In the genomic region with DNA sequence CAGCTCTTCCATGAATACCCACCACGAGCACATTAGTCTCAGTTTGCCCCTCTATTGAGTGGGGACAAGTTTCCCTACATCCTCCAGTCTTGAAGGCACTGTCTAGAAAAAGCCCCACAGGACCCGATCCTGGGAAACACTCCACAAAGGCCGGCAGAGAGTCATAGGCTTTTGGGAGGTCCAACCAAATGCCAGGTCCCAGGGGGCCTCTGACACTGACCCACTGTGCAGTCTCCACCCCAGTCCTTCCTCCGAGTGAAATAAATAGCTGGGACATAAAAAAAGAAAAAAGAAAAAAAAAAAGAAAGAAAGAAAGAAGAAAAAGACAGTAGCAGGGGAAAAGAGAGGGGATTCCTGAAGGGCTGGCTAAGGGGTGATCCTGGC, we compare ENCODE assay signal across 8 mouse cellular contexts. TPM values are rescaled to one million over a fixed set of nuclear protein-coding genes. Genes with fewer than 3 reads are reported as not detected.
DNase-seq lines count a peak whose midpoint lies in the region; ATAC-seq and TF ChIP-seq lines count a peak whose summit lies in the region.

No protein-coding gene starts in this region.

- no peak for TF ChIP-seq CTCF in spleen, adult 2 months (IDR thresholded peaks at IDR 0.05; ENCODE audit: extremely low read depth, insufficient read depth, insufficient read length, insufficient replicate concordance)
- TF ChIP-seq CTCF in stomach, postnatal 0 days (IDR thresholded peaks at IDR 0.05; ENCODE audit: low read depth) = no peak

- TF ChIP-seq EP300 in stomach, postnatal 0 days (optimal IDR thresholded peaks at IDR 0.05) = no peak

- no peak for TF ChIP-seq POLR2A in spleen, adult 2 months (IDR thresholded peaks at IDR 0.05; ENCODE audit: low read depth, low read length)

- no peaks in the 10 kb centered on the region for H3K27me3 ChIP-seq in spleen, adult 2 months (ENCODE audit: control insufficient read depth, insufficient read depth, low read length)
- no peaks in the 10 kb centered on the region for H3K27me3 ChIP-seq in hindbrain, embryonic 11.5 days (ENCODE audit: control insufficient read depth, insufficient read depth, low read length)
- H3K27me3 ChIP-seq in limb, embryonic 15.5 days = 0 out of 2 replicates have a peak, but pooled peaks cover 7% of the 10 kb centered on the region
- no peaks in the 10 kb centered on the region for H3K27me3 ChIP-seq in stomach, postnatal 0 days (ENCODE audit: control insufficient read depth, insufficient read depth, low read length)

- H3K27ac ChIP-seq in spleen, adult 2 months (ENCODE audit: insufficient read depth, low read length) = peak overlapping the region; percentile 69; the same call in 1 of the 2 replicates
- H3K27ac ChIP-seq in hindbrain, embryonic 11.5 days (ENCODE audit: low read depth, low read length) = no peak overlapping the region
- H3K27ac ChIP-seq in limb, embryonic 15.5 days = no peak overlapping the region
- peak overlapping the region; percentile 67 for H3K27ac ChIP-seq in stomach, postnatal 0 days (replicated peaks)

- WGBS in spleen, adult 2 months = 13% methylated on average over 4 of the region's 4 CpGs
- 10% methylated on average over 4 of the region's 4 CpGs for WGBS in hindbrain, embryonic 11.5 days
- 41% methylated on average over 4 of the region's 4 CpGs for WGBS in limb, embryonic 15.5 days
- WGBS in stomach, postnatal 0 days = 50% methylated on average over 4 of the region's 4 CpGs

- H3K4me3 ChIP-seq in spleen, adult 2 months (ENCODE audit: extremely low read depth, insufficient read depth, insufficient read length) = peak overlapping the region; percentile 65
- H3K4me3 ChIP-seq in hindbrain, embryonic 11.5 days (ENCODE audit: low read depth, low read length) = peak overlapping the region; percentile 52
- H3K4me3 ChIP-seq in limb, embryonic 15.5 days = peak overlapping the region; percentile 60
- peak overlapping the region; percentile 57 for H3K4me3 ChIP-seq in stomach, postnatal 0 days (ENCODE audit: low read depth, low read length)

- no peak for DNase-seq in spleen, adult 2 months (ENCODE audit: low read depth in 1 of 2, low spot score in 2 of 2)
- DNase-seq in spleen, adult 12 weeks (ENCODE audit: low spot score) = no peak
- no peak for DNase-seq in hindbrain, embryonic 11.5 days (ENCODE audit: low spot score)
- DNase-seq in stomach, postnatal 0 days (ENCODE audit: low spot score) = no peak
- DNase-seq in right cerebral cortex, postnatal 4 days = no peak
- no peak for DNase-seq in cerebellum, adult 11-12 months
- DNase-seq in yolk sac, embryonic 10.5 days (ENCODE audit: low spot score) = no peak

- H3K36me3 ChIP-seq in spleen, adult 2 months (ENCODE audit: control insufficient read depth, insufficient read depth, low read length) = no peaks in the 10 kb centered on the region
- no peaks in the 10 kb centered on the region for H3K36me3 ChIP-seq in hindbrain, embryonic 11.5 days (ENCODE audit: control insufficient read depth, insufficient read depth, low read length)
- H3K36me3 ChIP-seq in limb, embryonic 15.5 days = no peaks in the 10 kb centered on the region
- no peaks in the 10 kb centered on the region for H3K36me3 ChIP-seq in stomach, postnatal 0 days (ENCODE audit: control insufficient read depth, insufficient read depth, low read length)

- no peak for ATAC-seq in hindbrain, embryonic 11.5 days (ENCODE audit: low FRiP score)
- ATAC-seq in limb, embryonic 15.5 days (ENCODE audit: insufficient number of reproducible peaks, low FRiP score, low TSS enrichment, low read depth) = no peak
- ATAC-seq in stomach, postnatal 0 days (ENCODE audit: low FRiP score, low TSS enrichment) = no peak

- H3K9ac ChIP-seq in hindbrain, embryonic 11.5 days (ENCODE audit: low read depth, low read length) = peak overlapping the region; percentile 74
- H3K9ac ChIP-seq in limb, embryonic 15.5 days = 0 out of 2 replicates have a peak overlapping the region, but pooled peaks have one; percentile 65
- H3K9ac ChIP-seq in stomach, postnatal 0 days (ENCODE audit: low read length) = peak overlapping the region; percentile 70

- H3K4me1 ChIP-seq in spleen, adult 2 months (ENCODE audit: control insufficient read depth, insufficient read depth, insufficient read length) = peaks cover 29% of the 10 kb centered on the region; the same call in 1 of the 2 replicates
- peaks cover 20% of the 10 kb centered on the region for H3K4me1 ChIP-seq in hindbrain, embryonic 11.5 days (replicated peaks; ENCODE audit: control insufficient read depth, insufficient read depth, low read length)
- peaks cover 46% of the 10 kb centered on the region for H3K4me1 ChIP-seq in limb, embryonic 15.5 days
- H3K4me1 ChIP-seq in stomach, postnatal 0 days (replicated peaks; ENCODE audit: control insufficient read depth, insufficient read depth) = peaks cover 11% of the 10 kb centered on the region

- peak overlapping the region; percentile 96 for H3K4me2 ChIP-seq in hindbrain, embryonic 11.5 days (replicated peaks; ENCODE audit: low read depth, low read length)
- H3K4me2 ChIP-seq in limb, embryonic 15.5 days = peak overlapping the region; percentile 93
- H3K4me2 ChIP-seq in stomach, postnatal 0 days (replicated peaks; ENCODE audit: low read depth) = peak overlapping the region; percentile 89

- H3K9me3 ChIP-seq in hindbrain, embryonic 11.5 days (ENCODE audit: control insufficient read depth, low read length) = no peaks in the 10 kb centered on the region
- H3K9me3 ChIP-seq in limb, embryonic 15.5 days = no peaks in the 10 kb centered on the region
- no peaks in the 10 kb centered on the region for H3K9me3 ChIP-seq in stomach, postnatal 0 days (ENCODE audit: control insufficient read depth, low read length)

RNA-seq across cellular contexts. Expression of a gene that starts 0.8 kb away (rescaled TPM):
- polyA plus RNA-seq in spleen, adult 2 months (2012; rRNA removed) = 25.7 and 28.4 TPM in 2 replicates
- polyA plus RNA-seq in hindbrain, embryonic 11.5 days (2014; fragmentation: Nextera tagmentation; extraction: Ambion mirVana) = 19.2 and 22.7 TPM in 2 replicates
- 39.1 and 41.0 TPM in 2 replicates for polyA plus RNA-seq in limb, embryonic 15.5 days (2015; fragmentation: Nextera tagmentation; extraction: Ambion mirVana)
- polyA plus RNA-seq in stomach, postnatal 0 days (2015; fragmentation: Nextera tagmentation; extraction: Ambion mirVana) = 48.7 and 51.3 TPM in 2 replicates

RNA-seq across cellular contexts. Expression of a gene that starts 52.2 kb away (rescaled TPM):
- polyA plus RNA-seq in spleen, adult 2 months (2012; rRNA removed) = 322 and 566 TPM in 2 replicates
- polyA plus RNA-seq in hindbrain, embryonic 11.5 days (2014; fragmentation: Nextera tagmentation; extraction: Ambion mirVana) = 430 and 463 TPM in 2 replicates
- 655 and 680 TPM in 2 replicates for polyA plus RNA-seq in limb, embryonic 15.5 days (2015; fragmentation: Nextera tagmentation; extraction: Ambion mirVana)
- polyA plus RNA-seq in stomach, postnatal 0 days (2015; fragmentation: Nextera tagmentation; extraction: Ambion mirVana) = 231 and 235 TPM in 2 replicates

RNA-seq across cellular contexts. Expression of a gene that starts 52.5 kb away (rescaled TPM):
- 14.6 and 17.8 TPM in 2 replicates for polyA plus RNA-seq in spleen, adult 2 months (2012; rRNA removed)
- polyA plus RNA-seq in hindbrain, embryonic 11.5 days (2014; fragmentation: Nextera tagmentation; extraction: Ambion mirVana) = 17.3 and 18.2 TPM in 2 replicates
- 23.1 and 26.1 TPM in 2 replicates for polyA plus RNA-seq in limb, embryonic 15.5 days (2015; fragmentation: Nextera tagmentation; extraction: Ambion mirVana)
- 19.1 and 19.6 TPM in 2 replicates for polyA plus RNA-seq in stomach, postnatal 0 days (2015; fragmentation: Nextera tagmentation; extraction: Ambion mirVana)

Comparison
In these comparisons a context has a peak if more than half of its experiments do, and no peak if none do; other contexts are left out.
1. H3K27ac ChIP-seq: peak in spleen, adult 2 months (single experiment) and stomach, postnatal 0 days (single experiment); none in hindbrain, embryonic 11.5 days (single experiment) and limb, embryonic 15.5 days (single experiment).
2. Peak in every context shown above with its lines, with median percentiles within 50 percentile points of each other: H3K4me3 ChIP-seq, H3K4me2 ChIP-seq and H3K9ac ChIP-seq.